29 mouse cellular contexts compared by ENCODE assay signal in the genomic region with DNA sequence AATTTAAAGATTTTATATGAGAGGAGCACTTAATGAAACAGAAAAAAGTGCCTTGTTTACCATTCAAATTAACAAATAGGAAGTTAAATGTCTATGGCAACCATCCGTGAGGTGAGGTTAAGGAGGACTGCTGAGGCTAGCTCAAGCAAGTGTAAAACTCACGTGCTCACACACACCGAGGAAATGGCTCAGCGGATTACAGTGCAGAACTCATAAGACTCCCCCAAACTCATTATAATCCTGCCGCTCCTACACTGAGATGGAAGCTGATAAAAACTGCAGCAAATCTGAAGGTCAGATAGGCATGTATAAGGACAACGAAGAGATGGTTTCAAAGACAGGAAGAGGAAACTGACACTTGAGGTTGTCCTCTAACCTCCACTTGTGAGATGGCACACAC. TPM values are rescaled to one million over a fixed set of nuclear protein-coding genes. Genes with fewer than 3 reads are reported as not detected.
DNase-seq lines count a peak whose midpoint lies in the region; ATAC-seq and TF ChIP-seq lines count a peak whose summit lies in the region.
"Had no signal": no experiment of that assay in that cellular context is flagged by ENCODE, and none has a peak within 500 bp of the region (broad histone marks: within the 10 kb centered on the region; RNA-seq: fewer than 3 reads in every experiment).

No protein-coding gene starts in this region.

- H3K27me3 ChIP-seq in liver, postnatal 0 days (ENCODE audit: insufficient read depth, low read length) = no peaks in the 10 kb centered on the region
- H3K27me3 ChIP-seq in liver, embryonic 11.5 days (replicated peaks; ENCODE audit: control insufficient read depth, insufficient read depth, low read length) = no peaks in the 10 kb centered on the region
- no peaks in the 10 kb centered on the region for H3K27me3 ChIP-seq in CH12.LX (replicated peaks)
- H3K27me3 ChIP-seq: embryonic facial prominence, embryonic 15.5 days; forebrain, embryonic 15.5 days; hindbrain, embryonic 13.5 days; limb, embryonic 12.5 days; lung, embryonic 15.5 days; neural tube, embryonic 15.5 days had no signal

- TF ChIP-seq CTCF in liver, postnatal 0 days (IDR thresholded peaks at IDR 0.05; ENCODE audit: low read depth) = no peak
- TF ChIP-seq CTCF in CH12.LX (conservative IDR thresholded peaks at IDR 0.05 in 1 of 2, IDR thresholded peaks at IDR 0.05 in 1 of 2; ENCODE audit: low read depth in 2 of 2, low read length in 2 of 2) = no peak

- DNase-seq in liver, postnatal 0 days = no peak
- no peak for DNase-seq in liver, embryonic 11.5 days (ENCODE audit: low spot score)
- DNase-seq in CH12.LX (ENCODE audit: extremely low read depth) = no peak
- peak; percentile 14 for DNase-seq in brain, adult 2 months (ENCODE audit: low read depth, low spot score)
- no peak for DNase-seq in lung, postnatal 36 days
- DNase-seq in kidney, adult 18-20 months = no peak
- no peak for DNase-seq in frontal cortex, postnatal 25 days (ENCODE audit: low spot score in 2 of 2)
- DNase-seq: adrenal gland, postnatal 25 days; cerebellum, adult 9-11 months; gastrocnemius, postnatal 10 days; heart, postnatal 14 days; kidney, adult 9 months; kidney, postnatal 14 days; layer of hippocampus, postnatal 36 days; lung, postnatal 4 days; right cerebral cortex, postnatal 14 days; spleen, adult 18-20 months; thymus, adult 18-20 months; thymus, postnatal 36 days had no signal

- H3K79me2 ChIP-seq in CH12.LX (replicated peaks; ENCODE audit: control insufficient read depth, extremely low read depth, insufficient read depth, poor library complexity, severe bottlenecking) = peaks cover 89% of the 10 kb centered on the region

- dilution Hi-C loops in CH12.LX (cut with MboI; ENCODE audit: extremely low pct_ligation_motif_present, extremely low pct_unique_long_range_greater_than_20kb, low sequenced_read_pairs) = no loop called here

- TF ChIP-seq RAD21 in CH12.LX (IDR thresholded peaks at IDR 0.05; ENCODE audit: low read depth, low read length) = no peak

- no peak overlapping the region for H3K4me3 ChIP-seq in liver, postnatal 0 days (ENCODE audit: low read depth, low read length)
- no peak overlapping the region for H3K4me3 ChIP-seq in liver, embryonic 11.5 days (ENCODE audit: low read depth, low read length)
- no peak overlapping the region for H3K4me3 ChIP-seq in CH12.LX (replicated peaks in 1 of 3; ENCODE audit: low read depth in 2 of 3, low read length in 2 of 3, poor library complexity in 1 of 3)
- H3K4me3 ChIP-seq: embryonic facial prominence, embryonic 15.5 days; forebrain, embryonic 15.5 days; hindbrain, embryonic 13.5 days; layer of hippocampus, adult 2 months; limb, embryonic 12.5 days; lung, embryonic 15.5 days; neural tube, embryonic 15.5 days had no signal

- H3K9me3 ChIP-seq in liver, postnatal 0 days (ENCODE audit: low read length) = no peaks in the 10 kb centered on the region
- no peaks in the 10 kb centered on the region for H3K9me3 ChIP-seq in liver, embryonic 11.5 days (ENCODE audit: control insufficient read depth, low read length)
- H3K9me3 ChIP-seq in CH12.LX (replicated peaks; ENCODE audit: low read length) = no peaks in the 10 kb centered on the region
- H3K9me3 ChIP-seq: embryonic facial prominence, embryonic 15.5 days; forebrain, embryonic 15.5 days; hindbrain, embryonic 13.5 days; limb, embryonic 12.5 days; lung, embryonic 15.5 days; neural tube, embryonic 15.5 days had no signal

- TF ChIP-seq EP300 in liver, postnatal 0 days (IDR thresholded peaks at IDR 0.05; ENCODE audit: low read depth) = no peak
- no peak for TF ChIP-seq EP300 in CH12.LX (IDR thresholded peaks at IDR 0.05; ENCODE audit: low read length)

- in situ Hi-C loops in CH12.LX (cut with MboI; ENCODE audit: low pct_ligation_motif_present, low pct_unique_long_range_greater_than_20kb, low sequenced_read_pairs) = no loop called here

- 0 out of 2 replicates have a peak overlapping the region, but pooled peaks have one; percentile 1 for H3K4me2 ChIP-seq in liver, postnatal 0 days (ENCODE audit: low read depth, low read length)
- no peak overlapping the region for H3K4me2 ChIP-seq in liver, embryonic 11.5 days
- peak overlapping the region; percentile 51; the same call in 1 of the 2 replicates for H3K4me2 ChIP-seq in CH12.LX (ENCODE audit: insufficient read depth, low read depth, poor library complexity, severe bottlenecking)
- H3K4me2 ChIP-seq: embryonic facial prominence, embryonic 15.5 days; forebrain, embryonic 15.5 days; heart, embryonic 11.5 days; hindbrain, embryonic 13.5 days; limb, embryonic 12.5 days; lung, embryonic 15.5 days; neural tube, embryonic 15.5 days had no signal

- peaks cover 26% of the 10 kb centered on the region for H3K36me3 ChIP-seq in liver, postnatal 0 days (replicated peaks; ENCODE audit: insufficient read depth, low read length)
- peaks cover 14% of the 10 kb centered on the region for H3K36me3 ChIP-seq in liver, embryonic 11.5 days (ENCODE audit: control insufficient read depth, insufficient read depth, low read length)
- peaks cover 18 to 44% of the 10 kb centered on the region in 2 experiments for H3K36me3 ChIP-seq in CH12.LX (replicated peaks in 1 of 2; ENCODE audit: control insufficient read depth in 1 of 2, insufficient read depth in 1 of 2, low read length in 1 of 2)

- peaks cover 19% of the 10 kb centered on the region for H3K4me1 ChIP-seq in liver, postnatal 0 days (ENCODE audit: insufficient read depth)
- peaks cover 23% of the 10 kb centered on the region for H3K4me1 ChIP-seq in liver, embryonic 11.5 days (replicated peaks; ENCODE audit: control insufficient read depth, insufficient read depth, low read length)
- H3K4me1 ChIP-seq in CH12.LX (ENCODE audit: control insufficient read depth in 1 of 2, insufficient read depth in 2 of 2) = peaks cover 4 to 59% of the 10 kb centered on the region in 2 experiments

- ATAC-seq in liver, postnatal 0 days = no peak
- no peak for ATAC-seq in liver, embryonic 11.5 days (replicated peaks; ENCODE audit: low FRiP score)
- ATAC-seq: forebrain, embryonic 15.5 days had no signal

- H3K27ac ChIP-seq in liver, postnatal 0 days (ENCODE audit: low read depth) = no peak overlapping the region
- no peak overlapping the region for H3K27ac ChIP-seq in liver, embryonic 11.5 days (ENCODE audit: low read depth, low read length)
- no peak overlapping the region for H3K27ac ChIP-seq in CH12.LX (ENCODE audit: insufficient read depth, low read depth)
- H3K27ac ChIP-seq: embryonic facial prominence, embryonic 15.5 days; forebrain, embryonic 15.5 days; hindbrain, embryonic 13.5 days; layer of hippocampus, adult 2 months; limb, embryonic 12.5 days; liver, embryonic 14.5 days; lung, embryonic 15.5 days; neural tube, embryonic 15.5 days had no signal

- TF ChIP-seq POLR2A in CH12.LX (IDR thresholded peaks at IDR 0.05; ENCODE audit: low read depth, low read length) = no peak

- 55% methylated on average over 6 of the region's 6 CpGs for WGBS in liver, postnatal 0 days (ENCODE audit: insufficient replicate concordance)
- 66% methylated on average over 6 of the region's 6 CpGs for WGBS in liver, embryonic 11.5 days

- H3K9ac ChIP-seq in liver, postnatal 0 days (replicated peaks) = no peak overlapping the region
- H3K9ac ChIP-seq in liver, embryonic 11.5 days (ENCODE audit: low read depth, low read length) = no peak overlapping the region
- no peak overlapping the region for H3K9ac ChIP-seq in CH12.LX (ENCODE audit: insufficient read depth, low read depth)
- H3K9ac ChIP-seq: embryonic facial prominence, embryonic 15.5 days; forebrain, embryonic 15.5 days; hindbrain, embryonic 13.5 days; limb, embryonic 12.5 days; liver, embryonic 14.5 days; lung, embryonic 15.5 days; neural tube, embryonic 15.5 days had no signal

TF ChIP-seq in CH12.LX, 34 proteins besides CTCF, POLR2A, EP300 and RAD21:
- no peak for TF ChIP-seq KAT2A (IDR thresholded peaks at IDR 0.05; ENCODE audit: insufficient replicate concordance, low read length)
- peak; percentile 59 for TF ChIP-seq BHLHE40 (IDR thresholded peaks at IDR 0.05; ENCODE audit: low read depth, low read length)

RNA-seq across cellular contexts. Expression of a gene that starts 5.2 kb away (rescaled TPM):
- 129 and 135 TPM in 2 replicates for polyA plus RNA-seq in liver, postnatal 0 days (2015; fragmentation: Nextera tagmentation; extraction: Ambion mirVana)
- 284 and 303 TPM in 2 replicates for polyA plus RNA-seq in liver, embryonic 11.5 days (2014; fragmentation: Nextera tagmentation; extraction: Ambion mirVana)
- total RNA-seq in CH12.LX (2012; rRNA removed) (127 and 139 TPM in 2 replicates), CH12.LX (2014; rRNA removed) (219 and 225 TPM in 2 replicates)
- polyA plus RNA-seq in CH12.LX (2012; ENCODE audit: insufficient read length, low read depth) = 233 and 294 TPM in 2 replicates

RNA-seq across cellular contexts. Expression of a gene that starts 53.5 kb away (rescaled TPM):
- 1.6 and 2.0 TPM in 2 replicates for polyA plus RNA-seq in liver, postnatal 0 days (2015; fragmentation: Nextera tagmentation; extraction: Ambion mirVana)
- polyA plus RNA-seq in liver, embryonic 11.5 days (2014; fragmentation: Nextera tagmentation; extraction: Ambion mirVana) = 3.2 and 3.6 TPM in 2 replicates
- total RNA-seq in CH12.LX (2012; rRNA removed) (9.2 and 13.8 TPM in 2 replicates), CH12.LX (2014; rRNA removed) (4.7 and 5.4 TPM in 2 replicates)
- polyA plus RNA-seq in CH12.LX (2012; ENCODE audit: insufficient read length, low read depth) = 15.3 and 15.7 TPM in 2 replicates
- total RNA-seq: common myeloid progenitor, adult 5-6 weeks had no signal

RNA-seq across cellular contexts. Expression of a gene that starts 55.4 kb away (rescaled TPM):
- 328 and 355 TPM in 2 replicates for polyA plus RNA-seq in liver, postnatal 0 days (2015; fragmentation: Nextera tagmentation; extraction: Ambion mirVana)
- polyA plus RNA-seq in liver, embryonic 11.5 days (2014; fragmentation: Nextera tagmentation; extraction: Ambion mirVana) = 19.1 and 22.7 TPM in 2 replicates
- total RNA-seq in CH12.LX (2012; rRNA removed) = 133 and 168 TPM in 2 replicates
- total RNA-seq in CH12.LX (2014; rRNA removed) = 244 and 256 TPM in 2 replicates
- polyA plus RNA-seq in CH12.LX (2012; ENCODE audit: insufficient read length, low read depth) = 267 and 316 TPM in 2 replicates

Comparison
In these comparisons a context has a peak if more than half of its experiments do, and no peak if none do; other contexts are left out.
1. RNA of a gene that starts 55.4 kb away (polyA plus RNA-seq): 328 to 355 TPM in liver, postnatal 0 days and 267 to 316 TPM in CH12.LX; 19.1 to 22.7 TPM in liver, embryonic 11.5 days; every median in the first group is over 10 times any median in the second.